Mouse (Mus musculus): ENCODE data around the gene Gm29427.
"Not testable (repeated sequence)": the region's sequence is repeated elsewhere in the genome, so short reads cannot be mapped to it uniquely, and the experiment has no call there.

Gm29427 gene

DNA sequence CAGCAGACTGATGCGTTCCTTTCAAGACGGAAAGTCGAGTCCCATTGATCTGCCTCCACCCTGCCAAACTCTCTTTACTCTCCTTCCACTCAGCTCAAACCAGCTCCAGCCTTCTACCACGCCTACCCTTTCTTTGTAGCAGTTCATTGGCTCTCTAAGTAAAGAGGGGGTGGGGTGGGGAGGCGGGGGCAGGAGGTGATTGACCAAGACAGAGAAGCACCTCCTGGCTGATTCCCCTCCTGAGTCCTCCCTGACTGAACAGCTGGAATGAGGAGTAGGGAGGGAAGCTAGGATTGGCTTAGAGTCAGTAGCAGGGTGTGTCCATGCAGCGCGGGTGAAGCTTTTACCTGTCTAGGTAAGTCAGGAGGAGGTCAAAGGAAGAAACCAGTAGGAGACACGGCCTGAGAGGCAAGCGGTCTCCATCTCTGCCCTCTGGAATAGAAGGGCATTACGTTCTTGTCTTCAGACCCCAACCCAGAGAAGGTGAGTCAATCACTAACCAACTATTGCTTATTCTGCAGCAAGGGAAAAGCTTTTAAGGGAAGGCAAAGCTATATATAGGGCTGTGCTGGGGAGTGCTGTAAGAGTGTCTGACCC lies 16.2 kb upstream of the Gm29427 start, which contains the start of gene AA986860:
TSS of gene AA986860 (plus strand) at position 236 of the 597 bp plus-strand sequence.
- no peak for DNase-seq

DNA sequence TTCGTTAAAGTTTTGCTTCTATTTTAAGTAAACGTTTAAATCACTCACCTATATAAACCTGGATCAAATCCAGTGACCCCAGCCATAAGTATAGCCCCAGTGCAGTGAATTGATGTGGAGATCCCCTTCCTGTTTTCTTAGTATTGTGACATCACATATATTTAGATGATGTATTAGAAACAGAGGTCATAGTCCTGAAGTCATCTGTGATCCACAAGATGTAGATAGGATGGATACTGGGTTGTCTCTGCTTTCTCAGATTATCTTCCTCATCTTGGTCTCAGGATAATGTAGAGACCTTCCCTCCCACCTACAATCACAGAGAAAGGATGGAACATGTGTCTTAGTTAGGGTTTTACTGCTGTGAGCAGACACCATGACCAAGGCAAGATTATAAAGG lies 13.6 kb upstream of the Gm29427 start, which contains the start of gene Pfkfb2:
TSS of gene Pfkfb2 (minus strand) at position 101 of the 400 bp plus-strand sequence.
- DNase-seq = no peak

DNA sequence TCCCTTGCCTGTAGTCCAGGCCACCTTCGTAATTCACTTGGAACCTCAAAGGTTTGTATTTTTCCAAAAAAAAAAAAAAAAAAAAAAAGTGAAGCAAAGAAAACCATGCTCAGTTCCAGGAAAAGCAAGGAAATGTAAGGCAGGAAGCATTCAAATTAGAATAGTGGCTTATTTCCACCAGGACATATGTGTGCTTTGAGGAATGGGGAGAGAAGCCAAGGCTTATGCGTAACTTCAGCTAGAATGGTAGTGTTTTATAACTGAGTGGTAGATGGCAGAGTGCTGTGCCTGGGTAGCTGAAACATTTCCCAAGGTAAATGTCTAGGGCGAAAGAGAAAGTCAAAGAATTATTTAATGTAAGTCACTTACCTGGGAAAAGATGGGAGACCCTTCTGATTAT lies 13.1 kb upstream of the Gm29427 start:
- DNase-seq = no peak

DNA sequence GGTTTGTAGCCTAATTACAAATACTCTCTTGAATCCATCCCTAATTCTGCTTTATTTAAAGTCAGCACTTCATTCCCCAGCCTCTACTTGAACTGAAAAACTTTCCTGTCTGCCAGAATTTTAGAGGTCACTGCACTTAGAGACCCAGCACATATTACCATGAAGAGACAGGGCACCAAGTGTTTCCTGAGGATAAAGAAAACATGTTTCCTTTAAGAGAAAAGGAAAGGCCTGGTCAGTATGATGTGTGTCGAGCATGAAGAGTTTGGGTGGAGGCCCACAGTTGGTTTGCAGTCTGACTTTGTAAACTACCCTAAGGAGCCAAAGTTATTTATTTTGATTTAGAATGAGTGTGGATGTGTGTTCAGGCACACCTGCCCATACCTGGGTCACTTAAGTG lies 12.5 kb upstream of the Gm29427 start:
- no peak for DNase-seq

DNA sequence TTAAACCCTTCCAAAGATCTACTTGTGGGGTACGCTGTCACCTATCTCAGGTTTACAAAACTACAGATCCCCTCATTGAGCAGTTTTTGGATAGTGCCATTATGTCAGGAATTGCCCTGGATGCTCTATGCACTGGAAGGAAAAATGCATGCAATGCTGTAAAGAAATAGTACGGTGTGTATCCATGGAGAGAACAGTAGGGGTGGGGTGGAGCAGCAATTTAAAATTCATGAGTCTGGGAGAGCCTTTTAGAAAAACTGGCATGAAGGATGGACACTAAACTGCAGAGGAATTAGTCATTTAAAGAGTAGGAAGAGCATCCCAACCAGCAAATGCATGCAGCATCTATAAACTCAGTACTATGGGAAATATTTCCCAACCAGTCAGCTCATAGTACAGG lies 10.8 kb upstream of the Gm29427 start:
- DNase-seq = no peak

DNA sequence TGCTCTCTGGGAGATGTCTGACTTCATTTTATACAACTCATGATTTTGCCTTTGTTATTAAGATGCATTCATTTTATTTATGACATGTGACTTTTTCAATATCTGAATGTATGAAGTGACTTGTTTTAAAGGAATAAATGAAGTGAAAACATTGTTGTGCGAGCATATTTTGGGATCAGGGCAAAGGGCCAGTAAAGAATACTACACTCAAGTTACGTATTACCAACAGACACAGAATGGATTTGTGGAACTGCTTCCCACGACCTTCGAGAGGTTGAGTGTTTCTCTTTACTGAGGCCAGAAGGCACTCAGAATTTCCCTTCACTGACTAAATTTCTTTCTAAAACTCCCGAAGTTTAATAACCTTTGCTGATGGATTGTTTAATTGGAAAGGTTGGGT lies 8.6 kb upstream of the Gm29427 start:
- DNase-seq = no peak

DNA sequence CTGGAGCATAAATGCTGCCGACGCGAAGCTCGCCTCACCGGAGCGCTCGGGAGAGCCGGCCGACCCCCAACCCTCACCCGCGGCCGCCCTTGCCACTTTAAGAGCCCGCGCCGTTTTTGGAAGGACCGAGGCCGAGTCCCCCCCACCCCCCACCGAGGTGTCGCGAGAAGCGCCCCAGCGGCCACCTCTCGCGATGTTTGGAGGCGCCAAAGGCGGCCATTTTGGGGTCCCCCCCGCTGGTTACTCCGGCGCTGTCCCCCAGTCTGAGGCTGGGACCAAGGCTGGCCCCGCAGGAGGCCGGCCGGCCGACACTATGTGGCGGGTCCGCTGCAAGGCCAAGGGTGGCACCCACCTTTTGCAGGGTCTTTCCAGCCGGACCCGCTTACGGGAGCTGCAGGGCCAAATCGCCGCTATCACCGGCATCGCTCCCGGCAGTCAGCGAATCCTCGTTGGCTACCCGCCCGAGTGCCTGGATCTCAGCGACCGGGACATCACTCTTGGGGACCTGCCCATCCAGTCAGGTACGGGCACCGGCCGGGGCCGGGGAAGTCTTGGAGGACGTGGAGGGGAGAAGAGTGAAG lies 1.8 kb upstream of the Gm29427 start, which contains the start of gene Yod1:
TSS of gene Yod1 (plus strand) at position 37 of the 581 bp plus-strand sequence.
- peak; percentile 90 for DNase-seq

DNA sequence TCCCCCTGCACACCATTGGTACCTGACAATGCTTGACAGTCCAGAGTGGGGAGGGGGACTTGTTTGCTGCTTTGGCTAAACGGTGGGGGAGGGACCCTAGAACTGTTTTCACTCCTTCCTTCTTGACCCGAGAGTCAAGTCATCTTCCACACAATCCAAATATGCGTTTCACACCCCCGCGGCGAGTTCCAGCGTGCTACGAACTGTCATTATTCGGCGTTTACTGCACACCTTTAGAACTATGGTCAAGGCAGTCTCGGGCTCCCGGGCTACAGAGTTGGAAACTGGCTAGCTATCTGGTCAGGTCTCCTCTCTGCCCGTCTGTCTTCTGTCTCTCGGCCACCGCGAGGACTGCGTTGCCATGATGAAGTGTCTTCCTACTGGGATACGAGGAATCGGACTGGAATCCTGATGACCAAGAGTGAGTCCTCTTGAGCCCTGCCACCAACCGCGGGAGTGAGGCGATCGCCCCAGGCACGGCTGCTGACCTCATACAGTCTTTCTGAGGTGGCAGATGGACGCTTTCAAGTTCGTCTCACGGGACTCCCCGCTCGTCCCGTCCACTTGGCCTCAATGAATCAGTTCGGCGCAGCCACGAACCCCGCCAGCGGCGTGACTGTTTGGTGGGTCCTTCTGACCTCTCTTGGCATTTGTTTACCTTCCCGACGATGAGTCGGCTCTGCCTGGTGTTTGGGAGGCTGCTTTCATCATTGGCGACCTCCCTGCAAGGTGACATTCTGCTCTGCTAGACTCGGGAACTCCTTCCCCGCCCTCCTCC lies 1.1 kb upstream of the Gm29427 start:
- DNase-seq = no peak

DNA sequence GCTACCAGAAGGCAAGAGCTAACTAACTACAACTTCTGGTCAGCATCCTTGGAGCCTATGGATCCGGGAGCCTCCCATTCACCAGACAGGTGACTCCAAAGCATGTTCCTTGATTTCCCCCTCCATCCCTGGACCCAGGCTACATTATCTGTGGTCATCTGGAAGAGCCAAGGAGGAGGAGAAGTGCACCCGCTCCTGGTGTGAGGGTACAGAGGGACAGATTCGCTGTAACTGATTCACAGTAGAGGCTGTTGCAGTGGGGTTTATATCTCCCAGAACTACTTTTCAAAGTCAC lies 566 bp upstream of the Gm29427 start:
- no peak for DNase-seq

DNA sequence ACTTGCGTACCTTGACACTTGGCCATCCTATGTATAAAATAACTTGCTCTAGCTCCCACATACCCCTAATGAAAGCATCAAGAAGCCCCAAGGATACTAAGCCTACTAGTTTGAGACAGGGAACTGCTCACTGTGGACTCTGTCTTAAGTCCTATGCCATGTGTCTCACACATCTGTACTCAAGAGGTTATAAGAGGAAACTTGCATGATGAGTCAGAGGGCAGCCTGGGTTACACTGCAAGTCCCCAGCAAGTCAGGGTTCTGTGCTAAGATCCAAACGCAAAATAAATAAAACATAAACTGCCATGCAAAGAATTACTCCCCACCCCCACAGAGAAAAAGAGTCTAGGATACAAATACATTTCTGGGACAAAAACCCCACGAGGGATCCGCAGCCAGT lies 1.6 kb downstream of the Gm29427 start:
- DNase-seq = no peak

DNA sequence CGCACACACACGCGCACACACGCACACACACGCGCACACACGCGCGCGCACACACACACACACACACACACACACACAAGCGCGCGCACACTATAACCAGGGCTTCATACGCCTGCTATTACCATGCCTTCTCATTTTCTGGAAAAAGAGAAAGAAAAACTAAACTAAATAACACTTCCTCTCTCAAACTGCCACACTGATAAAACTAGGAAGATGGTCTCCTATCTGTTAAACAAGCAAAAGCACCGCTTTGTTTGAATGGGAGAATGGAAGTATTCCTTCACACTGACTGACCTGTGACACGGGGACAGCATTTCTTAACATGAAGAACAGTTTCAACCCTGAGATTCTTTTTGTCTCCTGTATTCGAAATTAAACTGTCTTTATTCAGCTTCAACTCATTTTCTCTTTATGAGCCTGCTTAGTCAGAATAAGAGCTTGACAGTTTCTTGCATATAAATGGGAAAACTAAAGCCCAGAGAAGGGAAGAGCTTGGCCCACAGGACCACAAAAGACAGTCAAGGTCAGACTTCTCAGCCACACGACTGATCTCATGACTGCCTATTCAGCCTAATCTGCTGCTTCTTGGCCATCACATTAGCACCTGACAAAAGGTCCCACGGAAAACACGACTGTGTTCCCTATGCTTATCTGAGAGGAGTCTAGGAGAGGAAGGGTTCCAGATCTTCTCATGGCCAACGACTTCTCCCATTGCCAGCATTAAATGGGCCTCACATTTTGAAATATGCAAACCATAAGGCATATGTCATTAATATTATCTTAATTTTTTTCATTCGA lies 5.1 kb downstream of the Gm29427 start:
- no peak for DNase-seq

DNA sequence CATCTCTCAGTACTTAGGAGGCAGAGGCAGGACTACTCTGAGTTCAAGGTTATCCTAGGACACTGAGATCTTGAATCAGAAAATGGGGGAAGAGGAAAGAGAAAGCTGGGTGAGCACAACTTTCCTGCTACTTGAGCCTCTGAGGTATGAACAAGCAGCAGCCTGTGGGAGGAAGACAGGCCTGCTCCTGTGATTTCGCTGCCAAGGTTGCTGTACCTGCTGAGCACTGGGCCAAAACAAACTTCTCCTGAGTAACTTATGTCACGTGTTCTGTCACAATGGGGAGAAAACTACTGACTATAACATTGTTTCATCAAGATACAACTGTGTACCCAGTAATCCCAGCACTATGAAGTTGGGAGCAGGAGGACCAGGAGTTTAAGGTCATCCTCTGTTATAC lies 12.0 kb downstream of the Gm29427 start:
- DNase-seq = no peak

DNA sequence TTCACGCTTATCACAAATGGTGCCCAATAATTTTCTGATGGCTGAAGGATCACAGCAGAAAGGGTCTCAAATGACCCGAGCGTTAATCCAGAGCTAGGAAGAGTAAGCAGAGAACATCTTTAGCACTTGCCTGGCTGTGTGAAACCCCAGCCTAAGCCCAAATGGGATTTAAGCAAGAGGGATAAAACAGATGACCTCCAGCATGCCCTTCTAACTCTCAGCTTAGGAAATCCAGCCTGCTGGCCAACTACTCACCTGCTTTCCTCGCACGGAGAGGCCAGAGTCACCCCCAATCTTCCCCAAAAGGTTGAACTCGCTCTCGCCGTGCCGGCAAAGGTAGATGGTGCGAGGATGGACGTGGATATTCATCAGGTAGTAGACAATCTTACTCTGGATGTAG lies 13.6 kb downstream of the Gm29427 start:
- DNase-seq = no peak

DNA sequence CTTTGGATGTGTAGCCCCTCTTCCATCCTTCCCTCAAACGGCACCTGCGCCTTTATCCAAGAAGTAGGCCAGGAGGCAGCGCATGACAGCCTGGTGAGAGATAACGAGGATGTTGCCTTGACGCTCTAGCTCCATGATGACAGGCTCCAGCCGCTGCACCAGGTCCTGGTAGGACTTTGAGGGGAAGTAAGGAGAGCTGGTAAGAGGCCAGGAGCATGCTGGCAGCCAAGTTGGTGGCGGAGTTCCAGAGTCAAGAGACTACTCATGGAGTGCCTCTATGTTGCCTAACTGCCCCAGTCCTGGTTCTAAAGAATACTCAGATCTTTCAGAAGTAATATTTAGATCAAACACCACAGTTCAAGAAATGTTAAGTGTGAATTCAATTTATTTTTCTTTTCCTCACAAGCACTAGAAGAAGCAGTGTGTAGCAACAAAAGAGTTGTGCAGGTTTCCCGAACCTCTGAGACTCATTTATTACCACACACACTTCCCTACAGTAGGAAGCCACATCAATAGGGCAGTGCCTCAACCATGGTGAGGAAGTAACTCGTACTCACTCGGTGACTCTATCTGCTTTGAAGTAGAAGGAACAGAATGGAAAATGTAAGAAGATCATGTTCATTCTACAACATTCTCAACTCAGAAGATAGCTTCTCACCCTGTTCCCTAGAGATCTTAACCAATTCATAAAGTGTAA lies 15.5 kb downstream of the Gm29427 start:
- DNase-seq = peak; percentile 51

DNA sequence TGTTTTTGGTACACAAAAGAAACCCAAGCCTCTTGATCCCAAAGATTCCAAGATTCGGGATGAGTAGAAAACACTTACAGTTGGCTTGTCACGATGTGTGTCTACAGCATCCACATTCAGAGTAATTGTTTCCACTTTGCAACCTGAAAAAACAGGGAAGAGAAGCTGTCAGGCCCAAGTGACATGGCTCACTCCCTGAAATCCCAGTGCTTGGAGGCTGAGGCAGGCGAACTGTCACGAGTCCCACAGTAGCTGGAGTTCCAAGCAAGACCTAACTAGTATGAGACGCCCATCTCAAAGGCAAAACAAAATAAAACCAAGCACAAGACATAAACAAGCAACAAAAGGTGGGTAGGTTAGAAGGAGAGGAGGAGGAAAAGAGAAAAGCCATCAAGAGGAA lies 17.0 kb downstream of the Gm29427 start:
- DNase-seq = no peak

DNA sequence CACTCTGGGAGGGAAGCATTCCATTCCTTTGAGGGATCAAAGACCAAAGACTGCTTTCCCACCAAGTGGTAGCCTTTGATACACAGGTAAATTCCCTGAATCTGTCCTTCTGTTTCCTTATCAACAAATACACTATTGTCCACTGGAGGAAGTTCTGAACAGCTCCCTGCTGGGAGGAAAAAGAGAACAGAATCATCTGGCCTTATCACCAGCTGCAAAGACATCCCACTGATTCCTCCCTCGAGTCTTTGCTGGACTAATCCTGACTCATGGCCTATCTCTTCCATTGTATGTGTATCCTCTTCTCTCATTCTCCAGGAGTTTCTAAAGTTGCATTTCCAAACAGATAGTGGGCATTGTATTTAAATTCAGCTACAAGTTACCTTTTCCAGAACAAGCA lies 31.7 kb downstream of the Gm29427 start:
- DNase-seq = no peak

DNA sequence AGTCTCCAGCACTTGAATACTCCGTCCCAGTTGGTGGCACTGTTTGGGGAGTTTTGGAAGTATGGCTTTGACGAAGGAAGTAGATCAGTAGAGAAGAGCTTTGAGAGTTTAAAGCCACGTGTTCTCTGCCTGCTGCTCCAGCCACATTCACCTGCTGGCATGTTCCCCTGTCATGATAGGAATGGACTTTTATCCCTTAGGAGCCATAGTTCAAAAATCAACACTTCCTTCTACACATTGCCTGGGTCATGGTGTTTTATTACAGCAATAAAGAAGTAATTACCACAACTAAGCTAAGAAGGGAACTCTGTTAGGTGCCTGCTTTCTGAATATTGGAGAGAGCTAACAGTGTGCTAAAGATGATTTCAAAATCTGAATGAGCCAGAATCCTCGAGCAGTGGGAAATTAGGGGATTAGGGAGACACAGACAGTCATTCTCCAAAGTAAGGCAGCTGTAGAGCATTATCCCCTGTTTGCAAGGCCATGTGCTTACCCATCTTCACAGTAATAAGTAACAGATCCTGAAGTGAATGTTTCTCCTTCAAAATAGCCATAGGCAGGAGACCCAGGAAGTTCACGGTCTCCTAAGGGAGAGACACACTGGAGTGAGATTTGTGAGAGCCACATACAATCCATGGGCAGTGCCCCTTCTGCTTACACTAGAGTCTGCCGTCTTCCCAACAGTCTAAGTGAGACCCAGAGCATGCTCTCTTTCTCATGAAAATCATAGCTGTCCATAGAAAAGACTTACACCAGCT lies 33.8 kb downstream of the Gm29427 start:
- no peak for DNase-seq

DNA sequence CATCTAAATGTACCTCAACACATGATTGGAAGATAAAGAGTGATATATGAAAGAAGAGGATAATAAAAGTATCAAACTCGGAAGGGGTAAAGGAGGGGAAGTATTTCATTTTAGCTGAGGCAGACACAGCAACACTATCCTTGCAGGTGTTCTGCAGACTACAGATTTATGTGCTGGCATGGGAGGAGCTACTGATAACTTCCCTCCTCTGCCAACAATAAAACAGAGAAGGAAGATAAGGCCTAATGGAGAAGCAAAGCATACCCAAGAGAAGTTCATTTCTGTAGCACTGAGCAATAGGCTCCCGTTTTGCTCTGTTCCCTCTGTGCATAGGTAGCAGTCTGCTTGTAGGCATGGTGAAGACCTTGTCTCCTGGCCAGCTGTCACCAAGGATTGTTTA lies 34.5 kb downstream of the Gm29427 start:
- DNase-seq = no peak

DNA sequence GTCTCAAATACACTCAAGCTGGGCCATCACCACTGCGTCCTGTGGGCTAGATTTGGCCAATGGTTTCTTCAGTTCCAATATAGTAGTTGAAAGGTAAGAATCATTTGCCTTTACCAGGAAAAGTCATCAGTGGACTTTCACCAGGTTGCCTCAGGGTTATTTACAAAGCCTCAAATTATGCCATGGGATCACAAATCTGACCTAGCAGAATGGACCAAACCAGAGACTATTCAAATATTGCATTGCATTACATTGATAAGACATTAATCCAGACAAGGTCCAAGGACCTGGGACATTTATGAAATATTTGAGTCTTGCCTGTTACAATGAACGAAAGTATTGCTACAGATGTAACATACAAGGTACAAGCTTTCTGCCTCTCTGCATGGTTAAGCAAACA lies 37.0 kb downstream of the Gm29427 start:
- DNase-seq = no peak

DNA sequence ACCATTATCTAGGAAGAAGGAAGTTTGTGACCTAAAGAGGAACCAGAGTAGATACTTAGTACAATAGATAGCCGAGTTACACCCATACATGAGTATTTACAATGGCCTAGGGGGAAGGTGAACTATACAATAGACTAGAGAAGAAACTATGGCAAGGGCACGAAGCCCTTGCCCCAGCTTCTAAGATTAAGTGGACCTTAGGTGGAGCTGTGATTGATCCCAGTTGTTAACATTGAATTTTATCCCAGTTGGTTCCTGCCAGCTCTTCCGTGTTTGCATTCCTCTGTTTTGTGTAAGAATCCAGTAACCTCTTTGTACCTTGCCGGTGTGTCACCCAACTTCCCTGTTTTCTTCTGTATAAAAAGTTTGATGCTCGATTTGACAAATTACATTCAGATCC lies 52.0 kb downstream of the Gm29427 start:
- DNase-seq = not testable (repeated sequence)

DNA sequence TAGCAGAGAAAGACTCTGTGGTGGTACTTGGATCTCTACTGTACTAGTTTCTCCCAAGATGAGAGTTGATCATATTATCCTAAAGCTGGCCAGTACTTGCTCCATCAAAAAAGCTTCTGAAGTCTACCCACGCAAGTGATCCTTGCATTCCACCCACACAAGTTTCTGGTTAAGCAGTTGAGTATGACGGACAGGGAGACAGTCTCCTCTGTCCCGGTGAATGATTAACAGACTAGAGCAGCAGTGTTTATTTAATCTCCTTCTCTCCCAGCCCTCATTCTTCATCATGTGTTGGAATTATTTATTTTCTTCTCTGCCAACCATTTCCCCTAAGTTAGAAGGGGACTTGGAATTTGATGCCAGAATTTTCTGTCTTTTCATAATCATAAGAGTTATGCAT lies 54.1 kb downstream of the Gm29427 start, which contains the start of gene C4bp:
TSS of gene C4bp (minus strand) at position 179 of the 400 bp plus-strand sequence.
- no peak for DNase-seq

DNA sequence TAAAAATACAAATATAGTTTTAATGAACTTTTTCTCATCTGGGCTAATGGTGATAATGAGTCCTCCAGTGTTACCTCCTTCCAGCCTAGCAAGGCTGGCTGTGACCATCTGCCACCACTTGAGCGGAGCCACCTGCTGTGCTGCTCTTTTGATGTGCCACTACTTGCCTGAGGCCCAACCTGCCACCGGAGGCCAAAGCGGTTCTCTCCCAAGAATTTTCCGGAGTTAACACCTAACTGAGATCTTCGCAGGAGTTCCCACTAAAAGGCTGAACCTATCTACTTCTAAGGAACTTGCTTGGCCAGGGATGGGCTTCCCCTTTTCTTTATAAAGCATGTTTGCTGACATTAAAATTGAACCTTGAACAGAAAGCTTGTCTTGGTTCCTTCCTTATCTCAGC lies 56.0 kb downstream of the Gm29427 start:
- not testable (repeated sequence) for DNase-seq
